Mouse (Mus musculus) CH12.LX (cell line): ENCODE data around the gene Ctps.

Experiments
- CTCF ChIP-seq, 2 experiments: IDR thresholded peaks in 1 of 2; conservative IDR thresholded peaks in 1 of 2; 2 replicates each; pipeline ENCODE4 v1.5.1; 2011 to 2012; ENCODE audit warnings: low read depth in 2 of 2, low read length in 2 of 2, improper control_type of control experiment in 1 of 2, inconsistent platforms in 1 of 2, mild to moderate bottlenecking in 1 of 2, moderate library complexity in 1 of 2
- HCFC1 ChIP-seq: IDR thresholded peaks from 2 replicates; pipeline ENCODE4 v1.6.1; 2012; ENCODE audit warnings: low read depth, mild to moderate bottlenecking, inconsistent platforms, low read length, improper control_type of control experiment
- POLR2A ChIP-seq: IDR thresholded peaks from 2 replicates; pipeline ENCODE4 v1.6.1; 2011; ENCODE audit warnings: low read depth, mild to moderate bottlenecking, improper control_type of control experiment, low read length
- USF1 ChIP-seq: IDR thresholded peaks from 2 replicates; pipeline ENCODE4 v1.6.1; 2014; ENCODE audit warnings: low read depth, mild to moderate bottlenecking, inconsistent platforms, low read length, improper control_type of control experiment

DNA sequence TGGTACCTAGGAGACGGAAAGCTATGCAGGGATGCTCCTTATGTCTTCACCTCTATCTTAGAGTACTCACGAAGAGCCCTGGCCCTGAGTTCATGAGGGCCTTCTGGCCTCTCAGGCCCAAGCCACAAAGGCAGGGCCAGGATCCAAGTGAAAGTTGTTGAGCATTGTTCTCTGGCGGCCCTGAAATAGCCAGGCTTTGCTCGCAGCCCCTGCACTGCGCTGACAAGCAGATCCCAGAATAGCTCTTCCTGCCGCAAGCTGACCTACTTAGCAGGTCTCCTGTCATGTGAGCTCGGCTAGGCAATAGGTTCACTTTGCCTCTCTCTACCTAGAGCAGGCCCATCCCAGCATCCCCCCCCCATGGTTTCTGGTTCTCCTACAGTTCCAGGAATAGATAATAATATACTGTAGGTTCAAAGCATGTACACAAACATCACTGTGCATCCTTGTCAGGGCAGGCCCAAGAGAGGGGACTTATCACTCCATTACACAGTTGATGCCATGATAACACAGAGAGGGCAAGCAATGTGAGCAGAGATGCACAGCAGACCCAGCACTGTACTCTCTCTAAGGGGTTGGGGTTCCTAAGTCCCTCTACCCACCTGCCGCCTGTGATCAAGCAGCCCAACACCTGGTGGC lies 43.7 kb upstream of the Ctps start:
- no peak for TF ChIP-seq CTCF (conservative IDR thresholded peaks at IDR 0.05 in 1 of 2, IDR thresholded peaks at IDR 0.05 in 1 of 2; ENCODE audit: low read depth in 2 of 2, low read length in 2 of 2)
- TF ChIP-seq USF1 = no peak
- TF ChIP-seq HCFC1 = no peak
- no peak for TF ChIP-seq POLR2A
